Mouse (Mus musculus) thymus, adult 2 months (tissue): ENCODE results near the gene Kctd6.

Experiments
- CTCF ChIP-seq: fragments of 200-500 bp; IDR thresholded peaks from 2 replicates; pipeline ENCODE4 v1.5.1; 2012; ENCODE audit warnings: mild to moderate bottlenecking, control low read depth, low read length, moderate library complexity, borderline replicate concordance; ENCODE audit not compliant: control insufficient read depth, poor library complexity, insufficient read depth; ENCODE audit errors: extremely low read depth
- POLR2A ChIP-seq: fragments of 200-500 bp; IDR thresholded peaks from 2 replicates; pipeline ENCODE4 v1.6.1; 2012; ENCODE audit warnings: mild to moderate bottlenecking, low read length, control low read depth, moderate library complexity; ENCODE audit not compliant: control insufficient read depth, poor library complexity, insufficient read depth; ENCODE audit errors: extremely low read depth

DNA sequence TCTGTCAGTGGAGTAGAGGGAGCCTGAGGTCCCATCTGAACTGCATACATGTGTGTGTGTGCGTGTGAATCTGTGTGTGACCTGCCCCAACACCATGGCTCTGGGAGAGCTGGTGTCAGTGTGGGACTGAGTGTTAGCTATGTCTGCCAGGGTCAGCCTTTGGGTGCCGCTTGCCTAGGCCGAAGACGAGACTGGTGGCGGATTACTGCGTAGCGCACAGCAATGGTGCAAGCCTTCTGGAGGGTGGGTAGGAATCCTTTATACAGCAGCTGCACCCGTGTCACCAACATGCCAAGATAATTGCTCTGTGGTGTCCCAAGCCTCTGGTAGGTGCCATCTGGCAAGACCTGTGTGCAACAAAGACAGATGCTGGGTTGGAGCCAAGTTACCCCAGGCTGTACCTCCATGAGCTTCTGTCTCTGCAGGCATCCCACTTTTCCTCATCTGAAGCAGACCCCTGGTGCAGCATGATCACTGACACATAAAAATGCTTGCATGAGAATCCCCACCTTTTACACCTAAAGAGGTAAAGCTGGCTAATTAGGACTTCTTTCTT, 37.5 kb downstream of the Kctd6 start:
- TF ChIP-seq POLR2A (no peak), CTCF (no peak)
